Mouse (Mus musculus): ENCODE measurements at regions not wholly inside any gene's neighbourhood (a gene's known extent, or its start where the extent isn't known, plus 50 kb on each side); places are given as distances from the start of the nearest gene placed in this dataset.

DNA sequence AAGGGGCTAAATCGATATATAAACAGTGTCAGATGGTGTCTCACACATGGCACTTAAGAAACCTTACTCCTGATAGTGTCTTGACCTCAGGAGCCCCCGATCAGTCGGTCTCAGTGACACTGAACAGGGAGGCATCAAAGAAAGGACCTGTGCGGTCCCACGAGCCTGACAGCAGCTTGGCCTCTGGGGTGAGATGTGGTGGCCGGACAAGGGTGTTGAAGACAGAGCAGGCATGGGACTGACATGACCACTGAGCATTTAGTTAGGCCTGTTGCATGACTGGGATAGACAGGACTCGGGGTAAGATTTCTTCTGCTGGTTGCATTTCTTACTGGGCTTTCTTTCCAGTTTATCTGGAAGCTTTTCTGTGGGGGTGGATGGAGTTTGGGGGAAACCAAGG lies 99.3 kb upstream of the Jag1 start:
- TF ChIP-seq CTCF (IDR thresholded peaks at IDR 0.05; ENCODE audit: low read depth, low read length): no peak
- TF ChIP-seq POLR2A (IDR thresholded peaks at IDR 0.05; ENCODE audit: insufficient read depth, low read length): no peak
- TF ChIP-seq EP300 (IDR thresholded peaks at IDR 0.05; ENCODE audit: insufficient read depth, low read depth, low read length): no peak
